Mouse (Mus musculus) erythroblast, embryonic 14.5 days (primary cell): ENCODE data around the gene Nim1k. TPM values are rescaled to one million over a fixed set of nuclear protein-coding genes. Genes with fewer than 3 reads are reported as not detected.
"Not testable (repeated sequence)": the region's sequence is repeated elsewhere in the genome, so short reads cannot be mapped to it uniquely, and the experiment has no call there.

Experiments used
- H3K27me3 ChIP-seq: 2 replicates; pipeline ENCODE4 v1.6.1; 2012; ENCODE audit warnings: inconsistent platforms; ENCODE audit not compliant: control insufficient read depth
- H3K36me3 ChIP-seq: 2 replicates; pipeline ENCODE4 v1.6.1; 2012; ENCODE audit warnings: mild to moderate bottlenecking, inconsistent platforms; ENCODE audit not compliant: control insufficient read depth
- H3K4me1 ChIP-seq: 2 replicates; pipeline ENCODE4 v1.6.1; 2012; ENCODE audit warnings: inconsistent platforms; ENCODE audit not compliant: control insufficient read depth
- H3K4me3 ChIP-seq: replicated peaks from 2 replicates; pipeline ENCODE3; 2012; ENCODE audit warnings: moderate library complexity, mild to moderate bottlenecking, inconsistent platforms
- H3K9me3 ChIP-seq: 2 replicates; pipeline ENCODE4 v1.6.1; 2012; ENCODE audit warnings: low read length, inconsistent platforms, mixed read lengths; ENCODE audit not compliant: control insufficient read depth
- GATA1 ChIP-seq: IDR thresholded peaks from 2 replicates; pipeline ENCODE4 v1.6.1; 2012; ENCODE audit warnings: low read length, inconsistent platforms, mixed read lengths
- TAL1 ChIP-seq: IDR thresholded peaks from 3 replicates; pipeline ENCODE4 v1.6.1; 2012; ENCODE audit warnings: low read length, inconsistent platforms, mixed read lengths
- polyA plus RNA-seq: library from polyadenylated mRNA; stranded (reverse); fragments of >175 nt; gene quantifications from 2 replicates; pipeline ENCODE4 v1.2.3, GENCODE M21; 2012

Nim1k gene
- polyA plus RNA-seq, 1 experiment: not detected

GRCm38 (mm10) chr13:119696496-119696895 lies 59.2 kb downstream of the Nim1k start:
- no peaks in the 10 kb centered on the region for H3K27me3 ChIP-seq
- peaks cover 5% of the 10 kb centered on the region for H3K4me1 ChIP-seq
- peaks cover 16% of the 10 kb centered on the region for H3K36me3 ChIP-seq
- no peaks in the 10 kb centered on the region for H3K9me3 ChIP-seq
- TF ChIP-seq GATA1 (no peak), TAL1 (no peak)
- no peak overlapping the region for H3K4me3 ChIP-seq

GRCm38 (mm10) chr13:119695676-119696075 lies 60.0 kb downstream of the Nim1k start:
- H3K9me3 ChIP-seq: no peaks in the 10 kb centered on the region
- peaks cover 11% of the 10 kb centered on the region for H3K36me3 ChIP-seq
- no peaks in the 10 kb centered on the region for H3K27me3 ChIP-seq
- H3K4me3 ChIP-seq: no peak overlapping the region
- peaks cover 13% of the 10 kb centered on the region for H3K4me1 ChIP-seq
- TF ChIP-seq GATA1 (no peak), TAL1 (no peak)

GRCm38 (mm10) chr13:119691958-119692357 lies 63.7 kb downstream of the Nim1k start:
- not testable (repeated sequence) for H3K27me3 ChIP-seq, H3K9me3 ChIP-seq, H3K36me3 ChIP-seq
- Histone ChIP-seq H3K4me3 (peak overlapping the region; percentile 70), H3K4me1 (peaks cover 20% of the 10 kb centered on the region)

GRCm38 (mm10) chr13:119690876-119691620 lies 64.6 kb downstream of the Nim1k start:
- Histone ChIP-seq H3K4me1 (peaks cover 20% of the 10 kb centered on the region), H3K36me3 (no peaks in the 10 kb centered on the region)

GRCm38 (mm10) chr13:119690039-119690728 lies 65.5 kb downstream of the Nim1k start, which contains the start of gene Hmgcs1:
TSS of gene Hmgcs1 (plus strand) at chr13:119690379.
- TF ChIP-seq GATA1 (no peak), TAL1 (no peak)
- peaks cover 18% of the 10 kb centered on the region for H3K4me1 ChIP-seq

More at GRCm38 (mm10) chr13:119690876-119691620, 64.6 kb downstream of the Nim1k start:
- Histone ChIP-seq H3K27me3 (no peaks in the 10 kb centered on the region), H3K4me3 (peak overlapping the region; percentile 70), H3K9me3 (no peaks in the 10 kb centered on the region)
- TF ChIP-seq GATA1 (no peak), TAL1 (no peak)

GRCm38 (mm10) chr13:119689709-119690038 lies 66.0 kb downstream of the Nim1k start:
- peak overlapping the region; percentile 70 for H3K4me3 ChIP-seq
- H3K9me3 ChIP-seq: no peaks in the 10 kb centered on the region
- peaks cover 18% of the 10 kb centered on the region for H3K4me1 ChIP-seq
- no peaks in the 10 kb centered on the region for H3K27me3 ChIP-seq
- H3K36me3 ChIP-seq: no peaks in the 10 kb centered on the region
- no peak for TF ChIP-seq TAL1
- no peak for TF ChIP-seq GATA1

More at GRCm38 (mm10) chr13:119690039-119690728, 65.5 kb downstream of the Nim1k start, which contains the start of gene Hmgcs1:
- no peaks in the 10 kb centered on the region for H3K27me3 ChIP-seq
- peak within 1 kb of the TSS; percentile 70 for H3K4me3 ChIP-seq
- H3K36me3 ChIP-seq: no peaks in the 10 kb centered on the region
- H3K9me3 ChIP-seq: no peaks in the 10 kb centered on the region

- H3K36me3 ChIP-seq: no peaks in the 10 kb centered on the region
- H3K9me3 ChIP-seq: no peaks in the 10 kb centered on the region
- TF ChIP-seq GATA1: no peak
- TF ChIP-seq TAL1: no peak
- H3K4me3 ChIP-seq: no peak overlapping the region
- H3K27me3 ChIP-seq: no peaks in the 10 kb centered on the region
- peaks cover under 1% of the 10 kb centered on the region; the same call in 1 of the 2 replicates for H3K4me1 ChIP-seq
These were observed 71.1 kb downstream of the Nim1k start for GRCm38 (mm10) chr13:119684416-119685177.

GRCm38 (mm10) chr13:119681161-119681560 lies 74.5 kb downstream of the Nim1k start:
- TF ChIP-seq GATA1 (no peak), TAL1 (no peak)
- no peaks in the 10 kb centered on the region for H3K27me3 ChIP-seq
- H3K9me3 ChIP-seq: no peaks in the 10 kb centered on the region
- H3K4me3 ChIP-seq: no peak overlapping the region
- H3K4me1 ChIP-seq: no peaks in the 10 kb centered on the region
- H3K36me3 ChIP-seq: no peaks in the 10 kb centered on the region

GRCm38 (mm10) chr13:119679721-119680120 lies 76.0 kb downstream of the Nim1k start:
- no peaks in the 10 kb centered on the region for H3K36me3 ChIP-seq
- H3K4me1 ChIP-seq: no peaks in the 10 kb centered on the region
- TF ChIP-seq GATA1 (no peak), TAL1 (no peak)
- no peaks in the 10 kb centered on the region for H3K9me3 ChIP-seq
- H3K4me3 ChIP-seq: no peak overlapping the region
- no peaks in the 10 kb centered on the region for H3K27me3 ChIP-seq
